Comparison of ENCODE assay signal across 28 mouse cellular contexts in the genomic region with DNA sequence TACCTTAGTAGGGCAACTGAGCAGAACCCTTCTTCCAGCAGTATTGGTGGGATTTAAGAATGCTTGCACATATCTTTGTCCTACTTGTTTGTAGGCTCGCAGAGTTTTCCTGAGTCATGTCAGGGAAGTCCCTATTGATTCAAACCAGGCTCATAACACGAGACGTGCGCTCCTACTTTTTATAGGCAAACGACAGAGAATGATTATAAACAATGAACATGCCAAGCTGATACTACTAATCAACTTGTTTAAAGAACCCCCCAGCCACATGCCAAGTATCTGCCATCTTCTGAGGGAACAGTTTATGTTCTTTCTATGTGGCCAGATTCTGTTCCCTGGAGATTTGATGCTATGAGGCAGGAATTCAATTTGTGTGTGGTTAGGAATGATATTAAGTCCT. TPM values are rescaled to one million over a fixed set of nuclear protein-coding genes. Genes with fewer than 3 reads are reported as not detected.
DNase-seq lines count a peak whose midpoint lies in the region; ATAC-seq and TF ChIP-seq lines count a peak whose summit lies in the region.
"Had no signal": no experiment of that assay in that cellular context is flagged by ENCODE, and none has a peak within 500 bp of the region (broad histone marks: within the 10 kb centered on the region; RNA-seq: fewer than 3 reads in every experiment).

No protein-coding gene starts in this region.

- no peak for ATAC-seq in limb, embryonic 14.5 days (ENCODE audit: low FRiP score, low read depth)
- ATAC-seq: forebrain, embryonic 16.5 days; hindbrain, postnatal 0 days had no signal

- intact Hi-C loops in gastrocnemius, postnatal 14 days (cut with DNase I; ENCODE audit: low total_unique reads) = no loop called here

- no peaks in the 10 kb centered on the region for H3K27me3 ChIP-seq in limb, embryonic 14.5 days (ENCODE audit: control insufficient read depth, insufficient read depth, low read length)
- no peaks in the 10 kb centered on the region for H3K27me3 ChIP-seq in limb, embryonic 10.5 days (ENCODE audit: low read depth, poor library complexity, severe bottlenecking)
- H3K27me3 ChIP-seq: embryonic facial prominence, embryonic 15.5 days; heart, embryonic 15.5 days; hindbrain, embryonic 13.5 days had no signal

- peaks cover 4% of the 10 kb centered on the region; the same call in 1 of the 2 replicates for H3K4me1 ChIP-seq in limb, embryonic 14.5 days (ENCODE audit: control insufficient read depth, insufficient read depth, low read length)
- 0 out of 2 replicates have a peak, but pooled peaks cover 3% of the 10 kb centered on the region for H3K4me1 ChIP-seq in limb, embryonic 10.5 days
- H3K4me1 ChIP-seq: embryonic facial prominence, embryonic 15.5 days; forebrain, embryonic 10.5 days; heart, embryonic 15.5 days had no signal

- peak; percentile 35 for DNase-seq in limb, embryonic 14.5 days (ENCODE audit: low spot score)
- no peak for DNase-seq in limb, embryonic 10.5 days (ENCODE audit: low spot score)
- DNase-seq in lung, postnatal 10 days = peak; percentile 16
- no peak for DNase-seq in lung, postnatal 14 days
- peak; percentile 2 for DNase-seq in 3T3-L1 (ENCODE audit: low read depth, low spot score)
- peak; percentile 8 for DNase-seq in lung, postnatal 36 days
- DNase-seq in gastrocnemius, postnatal 14 days = no peak
- DNase-seq in urinary bladder, postnatal 14 days (ENCODE audit: low spot score) = no peak
- DNase-seq: adrenal gland, postnatal 10 days; cerebellum, adult 18-20 months; cerebellum, adult 9-11 months; cerebellum, postnatal 36 days; gastrocnemius, postnatal 10 days; heart, adult 2 months; heart, postnatal 14 days had no signal

- H3K4me3 ChIP-seq in limb, embryonic 14.5 days (replicated peaks; ENCODE audit: low read length) = no peak overlapping the region
- no peak overlapping the region for H3K4me3 ChIP-seq in limb, embryonic 10.5 days
- H3K4me3 ChIP-seq: embryonic facial prominence, embryonic 15.5 days; erythroblast, embryonic 14.5 days; forebrain, embryonic 10.5 days; heart, adult 2 months; heart, embryonic 15.5 days; hindbrain, embryonic 13.5 days had no signal

- H3K9me3 ChIP-seq in limb, embryonic 14.5 days (ENCODE audit: control insufficient read depth, low read length) = no peaks in the 10 kb centered on the region
- no peaks in the 10 kb centered on the region for H3K9me3 ChIP-seq in limb, embryonic 10.5 days (replicated peaks)
- H3K9me3 ChIP-seq: embryonic facial prominence, embryonic 15.5 days; forebrain, embryonic 10.5 days; heart, embryonic 15.5 days; hindbrain, embryonic 13.5 days had no signal

- no peak overlapping the region for H3K4me2 ChIP-seq in limb, embryonic 14.5 days (replicated peaks; ENCODE audit: low read depth, low read length, severe bottlenecking)
- H3K4me2 ChIP-seq: embryonic facial prominence, embryonic 15.5 days; heart, embryonic 11.5 days; heart, embryonic 15.5 days; hindbrain, embryonic 13.5 days had no signal

- H3K9ac ChIP-seq in limb, embryonic 14.5 days (ENCODE audit: low read depth, low read length, severe bottlenecking) = no peak overlapping the region
- H3K9ac ChIP-seq: embryonic facial prominence, embryonic 15.5 days; heart, embryonic 15.5 days; hindbrain, embryonic 13.5 days had no signal

- no peak for TF ChIP-seq POLR2A in limb, embryonic 14.5 days (IDR thresholded peaks at IDR 0.05; ENCODE audit: borderline replicate concordance, extremely low read depth, insufficient read depth, insufficient read length)

- H3K27ac ChIP-seq in limb, embryonic 14.5 days (replicated peaks; ENCODE audit: low read depth, low read length) = no peak overlapping the region
- no peak overlapping the region for H3K27ac ChIP-seq in limb, embryonic 10.5 days
- H3K27ac ChIP-seq: embryonic facial prominence, embryonic 15.5 days; forebrain, embryonic 10.5 days; heart, adult 2 months; heart, embryonic 15.5 days; hindbrain, embryonic 13.5 days; hindbrain, postnatal 0 days had no signal

- no peaks in the 10 kb centered on the region for H3K36me3 ChIP-seq in limb, embryonic 14.5 days (ENCODE audit: control insufficient read depth, insufficient read depth, low read length)
- H3K36me3 ChIP-seq in limb, embryonic 10.5 days = no peaks in the 10 kb centered on the region
- H3K36me3 ChIP-seq: embryonic facial prominence, embryonic 15.5 days; forebrain, embryonic 10.5 days; G1E; heart, embryonic 15.5 days; hindbrain, embryonic 13.5 days had no signal

- WGBS in limb, embryonic 14.5 days = 38% methylated on average over 5 of the region's 5 CpGs
- 80% methylated on average over 5 of the region's 5 CpGs for WGBS in limb, embryonic 10.5 days

RNA-seq across cellular contexts. Expression of gene Gm11111, which starts 28.3 kb away (rescaled TPM):
- polyA plus RNA-seq in limb, embryonic 14.5 days (2012; rRNA removed) = not detected in 2 replicates
- polyA plus RNA-seq in limb, embryonic 14.5 days (2014; fragmentation: Nextera tagmentation; extraction: Ambion mirVana) = not detected in 2 replicates
- not detected in 2 replicates for polyA plus RNA-seq in limb, embryonic 10.5 days (2016; fragmentation: Nextera tagmentation; extraction: Ambion mirVana)
- not detected for total RNA-seq in gastrocnemius, postnatal 14 days (2021)
- total RNA-seq: adrenal gland, postnatal 10 days; G1E; gastrocnemius, postnatal 10 days; heart, adult 2 months; heart, postnatal 14 days; hematopoietic stem cell, adult 5-6 weeks; hindbrain, postnatal 0 days had no signal
- polyA plus RNA-seq: embryonic facial prominence, embryonic 11.5 days; embryonic facial prominence, embryonic 15.5 days; erythroblast, embryonic 14.5 days; forebrain, embryonic 10.5 days; forebrain, embryonic 16.5 days; frontal cortex, adult 2 months; G1E; gonadal fat pad, adult 2 months; heart, adult 2 months; heart, embryonic 11.5 days; heart, embryonic 15.5 days; hindbrain, embryonic 13.5 days; hindbrain, postnatal 0 days had no signal

Comparison
In these comparisons a context has a peak if more than half of its experiments do, and no peak if none do; other contexts are left out.
1. DNase-seq: peak in limb, embryonic 14.5 days (single experiment), lung, postnatal 10 days (single experiment), 3T3-L1 (single experiment) and lung, postnatal 36 days (single experiment); none in limb, embryonic 10.5 days (single experiment), lung, postnatal 14 days (single experiment), gastrocnemius, postnatal 14 days (single experiment) and urinary bladder, postnatal 14 days (single experiment).